Mouse (Mus musculus) small intestine, adult 2 months (tissue): ENCODE measurements around the gene Rpp25l.

ENCODE experiments used
- CTCF ChIP-seq: fragments of 200-500 bp; IDR thresholded peaks from 2 replicates; pipeline ENCODE4 v1.5.1; 2012; ENCODE audit warnings: low read depth, mild to moderate bottlenecking, control low read depth, inconsistent platforms, low read length, moderate library complexity, mixed read lengths; ENCODE audit not compliant: insufficient replicate concordance, insufficient read length; ENCODE audit errors: extremely low read depth
- POLR2A ChIP-seq: fragments of 200-500 bp; IDR thresholded peaks from 2 replicates; pipeline ENCODE4 v1.6.1; 2012; ENCODE audit warnings: low read depth, mild to moderate bottlenecking, control low read depth, inconsistent platforms, low read length, moderate library complexity

- no peak for TF ChIP-seq CTCF
- TF ChIP-seq POLR2A, result no peak
Observed at GRCm38 (mm10) chr4:41711705-41712375, 1.5 kb downstream of the Rpp25l start.
